Mouse (Mus musculus) MEL (cell line): ENCODE data around the gene Syn2.

Experiments
- CHD1 ChIP-seq: IDR thresholded peaks from 2 replicates; pipeline ENCODE4 v1.6.1; 2012; ENCODE audit warnings: low read depth, mild to moderate bottlenecking, inconsistent platforms, low read length, improper control_type of control experiment
- CTCF ChIP-seq, 3 experiments: IDR thresholded peaks in 2 of 3; conservative IDR thresholded peaks in 1 of 3; 2 replicates each; pipeline ENCODE4 v1.5.1; 2011 to 2012; ENCODE audit warnings: low read length in 3 of 3, low read depth in 2 of 3, mild to moderate bottlenecking in 2 of 3, improper control_type of control experiment in 1 of 3, inconsistent platforms in 1 of 3, mixed read lengths in 1 of 3, moderate library complexity in 1 of 3; ENCODE audit not compliant: control insufficient read depth in 1 of 3, insufficient read depth in 1 of 3, poor library complexity in 1 of 3, severe bottlenecking in 1 of 3
- EP300 ChIP-seq, 2 experiments: IDR thresholded peaks; 2 replicates each; pipeline ENCODE4 v1.6.1; 2011; ENCODE audit warnings: improper control_type of control experiment in 2 of 2, low read length in 2 of 2, low read depth in 1 of 2, mild to moderate bottlenecking in 1 of 2
- GATA1 ChIP-seq: IDR thresholded peaks from 2 replicates; pipeline ENCODE4 v1.6.1; 2011; ENCODE audit warnings: low read depth, low read length, improper control_type of control experiment
- JUND ChIP-seq: IDR thresholded peaks from 2 replicates; pipeline ENCODE4 v1.6.1; 2011; ENCODE audit warnings: low read depth, mild to moderate bottlenecking, improper control_type of control experiment, low read length
- KAT2A ChIP-seq: conservative IDR thresholded peaks from 2 replicates; pipeline ENCODE4 v1.6.1; 2012; ENCODE audit warnings: low read depth, low read length, improper control_type of control experiment, inconsistent platforms
- MAZ ChIP-seq: IDR thresholded peaks from 2 replicates; pipeline ENCODE4 v1.6.1; 2012; ENCODE audit warnings: low read depth, mild to moderate bottlenecking, inconsistent platforms, low read length, improper control_type of control experiment
- NRF1 ChIP-seq: IDR thresholded peaks from 2 replicates; pipeline ENCODE4 v1.6.1; 2014; ENCODE audit warnings: low read depth, mild to moderate bottlenecking, inconsistent platforms, low read length, improper control_type of control experiment, moderate library complexity; ENCODE audit not compliant: poor library complexity, insufficient read depth, severe bottlenecking
- POLR2A ChIP-seq, 2 experiments: IDR thresholded peaks; 2 replicates each; pipeline ENCODE4 v1.6.1; 2011 to 2012; ENCODE audit warnings: low read length in 2 of 2, mild to moderate bottlenecking in 2 of 2, control low read depth in 1 of 2, improper control_type of control experiment in 1 of 2, low read depth in 1 of 2, moderate library complexity in 1 of 2; ENCODE audit not compliant: control insufficient read depth in 1 of 2, insufficient read depth in 1 of 2, poor library complexity in 1 of 2
- RCOR1 ChIP-seq: IDR thresholded peaks from 2 replicates; pipeline ENCODE4 v1.6.1; 2012; ENCODE audit warnings: low read depth, mild to moderate bottlenecking, inconsistent platforms, low read length, improper control_type of control experiment
- TBP ChIP-seq: IDR thresholded peaks from 2 replicates; pipeline ENCODE4 v1.8.0; 2011; ENCODE audit warnings: low read depth, low read length, improper control_type of control experiment
- TCF12 ChIP-seq: IDR thresholded peaks from 2 replicates; pipeline ENCODE4 v1.6.1; 2014; ENCODE audit warnings: low read depth, mild to moderate bottlenecking, inconsistent platforms, low read length, improper control_type of control experiment, moderate library complexity
- USF1 ChIP-seq: IDR thresholded peaks from 2 replicates; pipeline ENCODE4 v1.6.1; 2014; ENCODE audit warnings: low read depth, mild to moderate bottlenecking, inconsistent platforms, low read length, improper control_type of control experiment, moderate library complexity

- TF ChIP-seq GATA1: no peak
- TF ChIP-seq NRF1: no peak
- TF ChIP-seq POLR2A (IDR thresholded peaks at IDR 0.05; ENCODE audit: control insufficient read depth in 1 of 2, insufficient read depth in 1 of 2, low read depth in 1 of 2, low read length in 2 of 2, poor library complexity in 1 of 2): no peak
- TF ChIP-seq CTCF (IDR thresholded peaks at IDR 0.05 in 2 of 3, conservative IDR thresholded peaks at IDR 0.05 in 1 of 3; ENCODE audit: control insufficient read depth in 1 of 3, insufficient read depth in 1 of 3, low read depth in 2 of 3, low read length in 3 of 3, poor library complexity in 1 of 3, severe bottlenecking in 1 of 3): no peak
- no peak for TF ChIP-seq EP300 (IDR thresholded peaks at IDR 0.05; ENCODE audit: low read depth in 1 of 2, low read length in 2 of 2)
- no peak for TF ChIP-seq USF1
- no peak for TF ChIP-seq MAZ
- no peak for TF ChIP-seq KAT2A
- no peak for TF ChIP-seq TCF12
- TF ChIP-seq JUND: no peak
- no peak for TF ChIP-seq TBP
- TF ChIP-seq CHD1: no peak
- no peak for TF ChIP-seq RCOR1
Observed at GRCm38 (mm10) chr6:115278086-115278485, 143.4 kb downstream of the Syn2 start.
